In genomic region chr13:34078500-34079280, GRCm38 (mm10) we compare ENCODE assay signal across 8 mouse cellular contexts. TPM values are rescaled to one million over a fixed set of nuclear protein-coding genes. Genes with fewer than 3 reads are reported as not detected.
A peak's percentile ranks its signal among the peaks of the same experiment; 100 is the strongest.
DNase-seq lines count a peak whose midpoint lies in the region; ATAC-seq and TF ChIP-seq lines count a peak whose summit lies in the region.

No protein-coding gene starts in this region.

- H3K4me3 ChIP-seq in layer of hippocampus, adult 2 months: peak overlapping the region; percentile 89
- H3K4me3 ChIP-seq in embryonic facial prominence, embryonic 12.5 days: peak overlapping the region; percentile 62; the same call in 1 of the 2 replicates
- peak overlapping the region; percentile 80; the same call in 1 of the 2 replicates for H3K4me3 ChIP-seq in intestine, postnatal 0 days (ENCODE audit: low read depth, low read length)
- peak overlapping the region; percentile 86 for H3K4me3 ChIP-seq in neural tube, embryonic 15.5 days (replicated peaks)

- H3K27me3 ChIP-seq in embryonic facial prominence, embryonic 12.5 days: no peaks in the 10 kb centered on the region
- H3K27me3 ChIP-seq in intestine, postnatal 0 days (replicated peaks; ENCODE audit: control insufficient read depth, insufficient read depth, low read length): no peaks in the 10 kb centered on the region
- H3K27me3 ChIP-seq in neural tube, embryonic 15.5 days (replicated peaks): no peaks in the 10 kb centered on the region

- WGBS in embryonic facial prominence, embryonic 12.5 days: 38% methylated on average over 16 of the region's 16 CpGs
- 44% methylated on average over 16 of the region's 16 CpGs for WGBS in intestine, postnatal 0 days
- 39% methylated on average over 16 of the region's 16 CpGs for WGBS in neural tube, embryonic 15.5 days

- peaks cover 10% of the 10 kb centered on the region for H3K4me1 ChIP-seq in embryonic facial prominence, embryonic 12.5 days
- H3K4me1 ChIP-seq in intestine, postnatal 0 days (replicated peaks; ENCODE audit: control insufficient read depth, insufficient read depth, low read length): 0 out of 2 replicates have a peak, but pooled peaks cover 3% of the 10 kb centered on the region
- peaks cover 29% of the 10 kb centered on the region for H3K4me1 ChIP-seq in neural tube, embryonic 15.5 days

- no peak for DNase-seq in layer of hippocampus, adult 2 months (ENCODE audit: low spot score in 2 of 2)
- DNase-seq in layer of hippocampus, postnatal 36 days: no peak
- DNase-seq in spleen, postnatal 14 days (ENCODE audit: low spot score in 2 of 2): no peak
- no peak for DNase-seq in right cerebral cortex, postnatal 36 days (ENCODE audit: low spot score in 2 of 2)

- H3K9me3 ChIP-seq in embryonic facial prominence, embryonic 12.5 days: no peaks in the 10 kb centered on the region
- no peaks in the 10 kb centered on the region for H3K9me3 ChIP-seq in intestine, postnatal 0 days (ENCODE audit: control insufficient read depth)
- no peaks in the 10 kb centered on the region for H3K9me3 ChIP-seq in neural tube, embryonic 15.5 days (replicated peaks)

- peak overlapping the region; percentile 71; the same call in 1 of the 2 replicates for H3K9ac ChIP-seq in embryonic facial prominence, embryonic 12.5 days
- H3K9ac ChIP-seq in intestine, postnatal 0 days (ENCODE audit: low read depth, low read length): peak overlapping the region; percentile 74; the same call in 1 of the 2 replicates
- peak overlapping the region; percentile 97 for H3K9ac ChIP-seq in neural tube, embryonic 15.5 days (replicated peaks)

- peak overlapping the region; percentile 82 for H3K4me2 ChIP-seq in embryonic facial prominence, embryonic 12.5 days (replicated peaks)
- H3K4me2 ChIP-seq in intestine, postnatal 0 days (replicated peaks; ENCODE audit: low read depth): peak overlapping the region; percentile 99
- peak overlapping the region; percentile 83 for H3K4me2 ChIP-seq in neural tube, embryonic 15.5 days

- H3K27ac ChIP-seq in layer of hippocampus, adult 2 months: peak overlapping the region; percentile 93
- H3K27ac ChIP-seq in embryonic facial prominence, embryonic 12.5 days: no peak overlapping the region
- no peak overlapping the region for H3K27ac ChIP-seq in intestine, postnatal 0 days (ENCODE audit: low read depth, low read length)
- peak overlapping the region; percentile 93 for H3K27ac ChIP-seq in neural tube, embryonic 15.5 days (replicated peaks)

- ATAC-seq in embryonic facial prominence, embryonic 12.5 days (ENCODE audit: insufficient number of reproducible peaks, insufficient read depth, low FRiP score, low TSS enrichment): 0 out of 2 replicates have a peak, but pooled peaks have one; percentile 26
- ATAC-seq in intestine, postnatal 0 days: no peak
- ATAC-seq in neural tube, embryonic 15.5 days (ENCODE audit: low FRiP score): peak; percentile 26
- no peak for ATAC-seq in megakaryocyte progenitor cell, adult 5-6 weeks (replicated peaks; ENCODE audit: poor library complexity)

- no peak for TF ChIP-seq CTCF in layer of hippocampus, adult 2 months (conservative IDR thresholded peaks at IDR 0.05)
- no peak for TF ChIP-seq CTCF in intestine, postnatal 0 days (IDR thresholded peaks at IDR 0.05; ENCODE audit: low read depth)

- peaks cover 5% of the 10 kb centered on the region; the same call in 1 of the 2 replicates for H3K36me3 ChIP-seq in embryonic facial prominence, embryonic 12.5 days
- peaks cover 1% of the 10 kb centered on the region for H3K36me3 ChIP-seq in intestine, postnatal 0 days (ENCODE audit: control insufficient read depth, insufficient read depth)
- peaks cover 12% of the 10 kb centered on the region for H3K36me3 ChIP-seq in neural tube, embryonic 15.5 days

RNA-seq across cellular contexts. Expression of gene Tubb2a, which starts 0.9 kb away (rescaled TPM):
- 1,000 to 10,000 TPM in 1 of 2 experiments, 100 to 1,000 TPM in 1; 962 to 1,047 TPM for total RNA-seq in layer of hippocampus, adult 2 months (2021)
- total RNA-seq in layer of hippocampus, postnatal 36 days (2021): 1,000 to 10,000 TPM; 1,112 to 1,144 TPM
- polyA plus RNA-seq in embryonic facial prominence, embryonic 12.5 days (2016; fragmentation: Nextera tagmentation; extraction: Ambion mirVana): 162 and 188 TPM in 2 replicates
- 218 and 292 TPM in 2 replicates for polyA plus RNA-seq in intestine, postnatal 0 days (2015; fragmentation: Nextera tagmentation; extraction: Ambion mirVana)
- polyA plus RNA-seq in neural tube, embryonic 15.5 days (2015; fragmentation: Nextera tagmentation; extraction: Ambion mirVana): 2,701 and 3,281 TPM in 2 replicates
- 2.3 and 2.5 TPM in 2 replicates for total RNA-seq in megakaryocyte progenitor cell, adult 5-6 weeks (2015)
- 6.9 and 7.9 TPM in 2 replicates for total RNA-seq in megakaryocyte progenitor cell, adult 5-6 weeks (2017)

RNA-seq across cellular contexts. Expression of gene Bphl, which starts 41.3 kb away (rescaled TPM):
- 10 to 100 TPM; 50.8 to 51.9 TPM for total RNA-seq in layer of hippocampus, adult 2 months (2021)
- 10 to 100 TPM; 48.7 to 55.0 TPM for total RNA-seq in layer of hippocampus, postnatal 36 days (2021)
- 40.2 and 43.9 TPM in 2 replicates for polyA plus RNA-seq in embryonic facial prominence, embryonic 12.5 days (2016; fragmentation: Nextera tagmentation; extraction: Ambion mirVana)
- 51.5 and 58.2 TPM in 2 replicates for polyA plus RNA-seq in intestine, postnatal 0 days (2015; fragmentation: Nextera tagmentation; extraction: Ambion mirVana)
- polyA plus RNA-seq in neural tube, embryonic 15.5 days (2015; fragmentation: Nextera tagmentation; extraction: Ambion mirVana): 40.7 and 44.9 TPM in 2 replicates
- 96.7 and 115 TPM in 2 replicates for total RNA-seq in megakaryocyte progenitor cell, adult 5-6 weeks (2015)
- 40.2 and 70.3 TPM in 2 replicates for total RNA-seq in megakaryocyte progenitor cell, adult 5-6 weeks (2017)

RNA-seq across cellular contexts. Expression of gene Tubb2b, which starts 51.6 kb away (rescaled TPM):
- 100 to 1,000 TPM; 227 to 233 TPM for total RNA-seq in layer of hippocampus, adult 2 months (2021)
- total RNA-seq in layer of hippocampus, postnatal 36 days (2021): 100 to 1,000 TPM; 255 to 264 TPM
- 66.5 and 77.7 TPM in 2 replicates for polyA plus RNA-seq in embryonic facial prominence, embryonic 12.5 days (2016; fragmentation: Nextera tagmentation; extraction: Ambion mirVana)
- 14.1 and 15.4 TPM in 2 replicates for polyA plus RNA-seq in intestine, postnatal 0 days (2015; fragmentation: Nextera tagmentation; extraction: Ambion mirVana)
- 777 and 1,015 TPM in 2 replicates for polyA plus RNA-seq in neural tube, embryonic 15.5 days (2015; fragmentation: Nextera tagmentation; extraction: Ambion mirVana)
- not detected in 2 replicates for total RNA-seq in megakaryocyte progenitor cell, adult 5-6 weeks (2015)
- total RNA-seq in megakaryocyte progenitor cell, adult 5-6 weeks (2017): not detected in 2 replicates

Comparison
In these comparisons a context has a peak if more than half of its experiments do, and no peak if none do; other contexts are left out.
1. H3K27ac ChIP-seq: peak in layer of hippocampus, adult 2 months (single experiment) and neural tube, embryonic 15.5 days (single experiment); none in embryonic facial prominence, embryonic 12.5 days (single experiment) and intestine, postnatal 0 days (single experiment).
2. ATAC-seq: peak in embryonic facial prominence, embryonic 12.5 days (single experiment) and neural tube, embryonic 15.5 days (single experiment); none in intestine, postnatal 0 days (single experiment) and megakaryocyte progenitor cell, adult 5-6 weeks (single experiment).
3. RNA of gene Tubb2a, which starts 0.9 kb away (total RNA-seq): 1,112 to 1,144 TPM in layer of hippocampus, postnatal 36 days and 962 to 1,047 TPM in layer of hippocampus, adult 2 months; 2.3 to 7.9 TPM in megakaryocyte progenitor cell, adult 5-6 weeks; every median in the first group is over 100 times any median in the second.
4. RNA of gene Tubb2b, which starts 51.6 kb away (total RNA-seq): 255 to 264 TPM in layer of hippocampus, postnatal 36 days and 227 to 233 TPM in layer of hippocampus, adult 2 months; not detected in megakaryocyte progenitor cell, adult 5-6 weeks; every median in the first group is over 100 times any median in the second.
5. Peak in every context shown above with its lines, with median percentiles within 50 percentile points of each other: H3K4me3 ChIP-seq, H3K4me2 ChIP-seq and H3K9ac ChIP-seq.